Mouse (Mus musculus) spleen, embryonic (tissue): ENCODE results near the gene Prima1.

ENCODE experiments used
- CTCF ChIA-PET: fragments of 350-600 bp; sonication (Branson Sonifier 250); formaldehyde crosslinking; loops from one replicate; lab custom pipeline; 2022; lab: Charles Lee

Gene Prima1

DNA sequence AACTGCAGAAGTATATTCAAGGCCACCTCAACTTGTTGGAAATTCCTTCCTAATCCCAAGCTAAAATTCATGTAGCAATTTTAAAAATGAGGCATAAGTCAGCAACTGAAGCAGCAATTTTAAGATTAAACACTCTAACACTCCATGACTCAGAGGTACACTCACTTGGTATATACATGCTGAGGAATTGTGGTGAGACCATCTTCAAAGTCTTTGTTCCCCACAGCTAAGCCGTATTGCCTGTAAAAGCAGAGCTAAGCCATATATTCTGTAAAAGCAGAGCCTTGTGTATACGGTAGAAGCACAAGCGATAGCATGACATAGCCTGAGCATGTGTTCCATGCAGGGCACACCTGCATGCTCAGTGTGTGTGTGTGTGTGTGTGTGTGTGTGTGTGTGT is 86.5 kb downstream of the Prima1 start:
- CTCF ChIA-PET = no interaction called here

- CTCF ChIA-PET = no interaction called here
These were observed 87.0 kb downstream of the Prima1 start for GRCm38 (mm10) chr12:103154927-103155326.

GRCm38 (mm10) chr12:103150247-103150646 is 91.7 kb downstream of the Prima1 start:
- CTCF ChIA-PET = no interaction called here
